Mouse (Mus musculus) adrenal gland, postnatal 4 days (tissue): ENCODE results near the gene Ifnar2. TPM values are rescaled to one million over a fixed set of nuclear protein-coding genes. Genes with fewer than 3 reads are reported as not detected.

Experiments
- DNase-seq, 2 experiments: peaks; one replicate each; pipeline ENCODE4 v3.0.0; 2021 to 2022; ENCODE audit warnings: low spot score in 2 of 2, mixed read lengths in 2 of 2
- total RNA-seq, 2 experiments: library from RNA; stranded (reverse); gene quantifications; 2 replicates each; pipeline ENCODE4 v1.2.3; 2021

The Ifnar2 gene
- total RNA-seq, 2 experiments from 2014 or later = 68.7 to 72.6 TPM

DNA sequence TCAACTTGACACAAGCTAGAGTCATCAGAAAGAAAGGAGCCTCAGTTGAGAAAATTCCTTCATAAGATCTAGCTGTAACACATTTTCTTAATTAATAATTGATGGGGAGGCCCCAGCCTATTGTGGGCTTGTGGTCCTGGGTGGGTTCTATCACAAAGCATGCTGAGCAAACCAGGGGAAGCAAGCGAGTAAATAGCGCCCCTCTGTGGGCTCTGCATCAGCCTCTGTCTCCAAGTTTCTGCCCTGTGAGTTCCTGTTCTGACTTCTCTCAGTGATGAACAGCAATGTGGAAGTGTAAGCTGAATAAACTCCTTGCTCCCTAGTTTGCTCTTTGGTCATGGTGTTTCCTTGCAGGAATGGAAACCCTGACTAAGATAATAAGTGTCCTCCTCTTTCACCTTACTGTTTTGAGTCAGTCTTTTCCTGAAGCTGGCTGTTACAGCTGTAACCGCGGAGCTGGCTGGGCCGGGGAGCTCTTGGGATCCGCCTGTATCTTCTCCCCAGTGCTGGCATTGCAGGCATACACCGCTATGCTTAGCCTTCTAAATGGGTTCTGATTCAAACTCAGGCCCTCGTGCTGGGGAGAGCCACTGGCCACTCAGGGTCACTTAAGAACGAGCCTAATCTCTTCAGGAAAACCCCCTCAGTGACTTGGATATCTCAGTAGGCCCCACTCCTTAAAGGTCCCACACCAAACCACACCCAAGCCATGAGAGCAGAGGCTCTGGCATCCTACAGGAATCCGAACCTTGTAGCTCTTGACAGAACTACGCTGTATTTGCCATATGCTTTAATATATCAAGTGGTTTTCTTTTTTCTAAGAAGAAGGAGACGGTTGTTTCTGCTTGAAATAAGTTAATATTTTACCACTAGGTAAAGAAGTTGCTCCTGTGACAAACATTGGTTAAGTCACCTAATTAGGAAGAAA, 77.8 kb downstream of the Ifnar2 start:
- DNase-seq = no peak

- DNase-seq = no peak
Observed at GRCm38 (mm10) chr16:91451949-91452348, 79.4 kb downstream of the Ifnar2 start.

GRCm38 (mm10) chr16:91452363-91452896, 79.8 kb downstream of the Ifnar2 start:
- no peak for DNase-seq

Other genes starting within 250 kb of the Ifnar2 start
- gene Olig2, start 147.3 kb upstream of the Ifnar2 start, total RNA-seq = under 1 TPM in 1 of 2 experiments, not detected in 1; 0.11 TPM
- gene Olig1, start 103.0 kb upstream of the Ifnar2 start, total RNA-seq = under 1 TPM in 1 of 2 experiments, not detected in 1; 0.65 TPM
- under 1 TPM in 1 of 2 experiments, not detected in 1; 0.59 TPM for gene Gm21970, start 18.9 kb downstream of the Ifnar2 start, total RNA-seq
- gene Il10rb, start 33.4 kb downstream of the Ifnar2 start, total RNA-seq = 100 to 1,000 TPM; 115 to 126 TPM
- 10 to 100 TPM; 87.7 to 92.9 TPM for gene Ifnar1, start 112.5 kb downstream of the Ifnar2 start, total RNA-seq
- 10 to 100 TPM; 38.5 to 40.9 TPM for gene Ifngr2, start 174.3 kb downstream of the Ifnar2 start, total RNA-seq
- 10 to 100 TPM; 29.2 to 29.8 TPM for gene Tmem50b, start 225.0 kb downstream of the Ifnar2 start, total RNA-seq
- 1 to 10 TPM; 5.6 to 8.7 TPM for gene Dnajc28, start 246.2 kb downstream of the Ifnar2 start, total RNA-seq